Comparison of ENCODE assay signal across 28 mouse cellular contexts in genomic region chr5:103115571-103115970, GRCm38 (mm10).
"Had no signal": no experiment of that assay in that cellular context is flagged by ENCODE, and none has a peak within 500 bp of the region (broad histone marks: within the 10 kb centered on the region; RNA-seq: fewer than 3 reads in every experiment).

No protein-coding gene starts in this region.

- H3K4me2 ChIP-seq: embryonic facial prominence, embryonic 12.5 days; embryonic facial prominence, embryonic 13.5 days; embryonic facial prominence, embryonic 15.5 days; forebrain, embryonic 12.5 days; forebrain, embryonic 13.5 days; forebrain, embryonic 15.5 days had no signal

- DNase-seq: cerebellum, adult 2 months; cerebellum, adult 8-10 months; cerebellum, adult 9-10 months; cerebellum, adult 9-11 months; cerebellum, postnatal 10 days; cerebellum, postnatal 14 days; cerebellum, postnatal 25 days; cerebellum, postnatal 36 days; embryo, embryonic 11 days; forebrain, postnatal 0 days; gastrocnemius, adult 2 months; gastrocnemius, postnatal 10 days; gastrocnemius, postnatal 14 days; gastrocnemius, postnatal 25 days; gastrocnemius, postnatal 36 days; heart, adult 18-20 months; heart, adult 2 months had no signal

- H3K4me1 ChIP-seq: embryonic facial prominence, embryonic 10.5 days; embryonic facial prominence, embryonic 12.5 days; embryonic facial prominence, embryonic 13.5 days; embryonic facial prominence, embryonic 15.5 days; forebrain, embryonic 10.5 days; forebrain, embryonic 12.5 days had no signal

- H3K36me3 ChIP-seq: embryonic facial prominence, embryonic 10.5 days; embryonic facial prominence, embryonic 12.5 days; embryonic facial prominence, embryonic 13.5 days; embryonic facial prominence, embryonic 15.5 days; forebrain, embryonic 10.5 days; forebrain, embryonic 12.5 days; forebrain, embryonic 15.5 days had no signal

- H3K9ac ChIP-seq: embryonic facial prominence, embryonic 12.5 days; embryonic facial prominence, embryonic 13.5 days; embryonic facial prominence, embryonic 15.5 days; forebrain, embryonic 12.5 days; forebrain, embryonic 13.5 days; forebrain, embryonic 15.5 days; forebrain, postnatal 0 days had no signal

- H3K27me3 ChIP-seq: embryonic facial prominence, embryonic 12.5 days; embryonic facial prominence, embryonic 13.5 days; embryonic facial prominence, embryonic 15.5 days; forebrain, embryonic 12.5 days; forebrain, embryonic 13.5 days; forebrain, embryonic 15.5 days had no signal

- H3K27ac ChIP-seq: embryonic facial prominence, embryonic 10.5 days; embryonic facial prominence, embryonic 12.5 days; embryonic facial prominence, embryonic 13.5 days; embryonic facial prominence, embryonic 15.5 days; forebrain, embryonic 10.5 days; forebrain, embryonic 12.5 days; forebrain, embryonic 13.5 days; forebrain, embryonic 15.5 days; gastrocnemius, adult 2 months; heart, adult 2 months had no signal

- H3K9me3 ChIP-seq: embryonic facial prominence, embryonic 10.5 days; embryonic facial prominence, embryonic 12.5 days; embryonic facial prominence, embryonic 13.5 days; embryonic facial prominence, embryonic 15.5 days; forebrain, embryonic 10.5 days; forebrain, embryonic 12.5 days; forebrain, embryonic 13.5 days; forebrain, embryonic 15.5 days had no signal

- ATAC-seq: forebrain, embryonic 13.5 days; forebrain, embryonic 14.5 days; forebrain, embryonic 15.5 days; forebrain, embryonic 16.5 days; forebrain, postnatal 0 days had no signal

- H3K4me3 ChIP-seq: embryonic facial prominence, embryonic 10.5 days; embryonic facial prominence, embryonic 12.5 days; embryonic facial prominence, embryonic 13.5 days; embryonic facial prominence, embryonic 15.5 days; erythroblast, embryonic 14.5 days; forebrain, embryonic 10.5 days; forebrain, embryonic 12.5 days; forebrain, embryonic 13.5 days; forebrain, embryonic 15.5 days; gastrocnemius, adult 2 months; heart, adult 2 months had no signal
